Mouse (Mus musculus) midbrain, embryonic 14.5 days (tissue): ENCODE measurements around the gene Prss12. TPM values are rescaled to one million over a fixed set of nuclear protein-coding genes. Genes with fewer than 3 reads are reported as not detected.
A peak's percentile ranks its signal among the peaks of the same experiment; 100 is the strongest.
"Not testable (repeated sequence)": the region's sequence is repeated elsewhere in the genome, so short reads cannot be mapped to it uniquely, and the experiment has no call there.

Source experiments
- ATAC-seq: fragments of 200-750 bp; cut with Nextera tagmentation; 2 replicates; pipeline ENCODE4 v1.8.0; 2017; ENCODE audit warnings: moderate number of reproducible peaks, moderate library complexity; ENCODE audit not compliant: low FRiP score, low TSS enrichment
- DNase-seq: peaks from one replicate; pipeline ENCODE4 v3.0.0-alpha.2; 2015
- H3K27ac ChIP-seq: fragments of 300-500 bp; sonication (generic); replicated peaks from 2 replicates; pipeline ENCODE4 v1.5.1; 2014; ENCODE audit warnings: mild to moderate bottlenecking, low read depth, low read length, moderate library complexity
- H3K27me3 ChIP-seq: fragments of 300-500 bp; sonication (generic); 2 replicates; pipeline ENCODE4 v1.6.1; 2014; ENCODE audit warnings: low read length, control low read depth, mixed read lengths; ENCODE audit not compliant: control insufficient read depth, insufficient read depth
- H3K36me3 ChIP-seq: fragments of 300-500 bp; sonication (generic); 2 replicates; pipeline ENCODE4 v1.6.1; 2014; ENCODE audit warnings: low read length, control low read depth; ENCODE audit not compliant: control insufficient read depth, insufficient read depth
- H3K4me1 ChIP-seq: fragments of 300-500 bp; sonication (generic); 2 replicates; pipeline ENCODE4 v1.6.1; 2014; ENCODE audit warnings: mild to moderate bottlenecking, antibody characterized with exemption, low read length, control low read depth; ENCODE audit not compliant: control insufficient read depth, insufficient read depth
- H3K4me2 ChIP-seq: fragments of 300-500 bp; sonication (generic); 2 replicates; pipeline ENCODE4 v1.6.1; 2014; ENCODE audit warnings: mild to moderate bottlenecking, low read length, moderate library complexity
- H3K4me3 ChIP-seq: fragments of 300-500 bp; sonication (generic); replicated peaks from 2 replicates; pipeline ENCODE4 v1.5.1; 2014; ENCODE audit warnings: low read depth, low read length
- H3K9ac ChIP-seq: fragments of 300-500 bp; sonication (generic); replicated peaks from 2 replicates; pipeline ENCODE4 v1.6.1; 2014; ENCODE audit warnings: mild to moderate bottlenecking, low read length, moderate library complexity
- H3K9me3 ChIP-seq: fragments of 300-500 bp; sonication (generic); 2 replicates; pipeline ENCODE4 v1.6.1; 2016; ENCODE audit warnings: low read length, control low read depth, mixed read lengths; ENCODE audit not compliant: control insufficient read depth
- WGBS: fragments of 180-500 bp; shearing (Covaris S2); extraction: QIAGEN DNeasy Blood & Tissue Kit; methylation state at CpG from one replicate; pipeline ENCODE4 v1.1.7; 2014; 5-methylcytosine and 5-hydroxymethylcytosine counted together
- polyA plus RNA-seq: library from polyadenylated mRNA; unstranded; fragments of >200 nt; fragmentation: Nextera tagmentation; extraction: Ambion mirVana; gene quantifications from 2 replicates; pipeline ENCODE4 v1.2.1, GENCODE M21; 2014

Prss12 gene
- polyA plus RNA-seq, 1 experiment from 2014 or later = 9.1 TPM

DNA sequence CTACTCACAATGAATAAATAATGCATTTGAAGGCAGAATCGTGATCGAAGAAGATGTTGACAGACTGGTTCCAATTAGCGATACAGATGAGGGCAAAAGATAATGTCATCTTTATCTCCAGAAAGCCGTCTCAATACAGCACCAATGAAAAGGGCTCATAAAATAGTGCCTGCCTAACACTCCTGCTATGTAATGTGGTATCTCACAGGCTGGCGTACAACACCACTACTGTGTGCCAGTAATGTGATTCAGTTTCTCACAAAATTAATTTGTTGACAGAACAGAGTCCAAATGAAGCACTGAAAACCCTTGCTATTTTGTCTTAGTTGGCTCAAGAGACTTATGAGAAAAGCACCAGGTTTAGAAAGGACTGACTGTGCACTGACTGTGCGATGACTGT, 48.4 kb downstream of the Prss12 start:
- Histone ChIP-seq H3K27ac (no peak overlapping the region), H3K36me3 (no peaks in the 10 kb centered on the region), H3K4me2 (no peak overlapping the region), H3K9ac (no peak overlapping the region), H3K27me3 (no peaks in the 10 kb centered on the region), H3K4me3 (no peak overlapping the region), H3K4me1 (no peaks in the 10 kb centered on the region), H3K9me3 (no peaks in the 10 kb centered on the region)
- 78% methylated on average over 6 of the region's 6 CpGs for WGBS
- no peak for DNase-seq
- ATAC-seq = no peak; the same call in 1 of the 2 replicates

GRCm38 (mm10) chr3:123498787-123499186, 52.1 kb downstream of the Prss12 start:
- ATAC-seq (no peak), DNase-seq (no peak)
- Histone ChIP-seq H3K9me3 (no peaks in the 10 kb centered on the region), H3K36me3 (no peaks in the 10 kb centered on the region), H3K27ac (no peak overlapping the region), H3K27me3 (no peaks in the 10 kb centered on the region), H3K9ac (no peak overlapping the region), H3K4me2 (no peak overlapping the region), H3K4me1 (no peaks in the 10 kb centered on the region), H3K4me3 (no peak overlapping the region)
- 87% methylated on average over 5 of the region's 5 CpGs for WGBS

DNA sequence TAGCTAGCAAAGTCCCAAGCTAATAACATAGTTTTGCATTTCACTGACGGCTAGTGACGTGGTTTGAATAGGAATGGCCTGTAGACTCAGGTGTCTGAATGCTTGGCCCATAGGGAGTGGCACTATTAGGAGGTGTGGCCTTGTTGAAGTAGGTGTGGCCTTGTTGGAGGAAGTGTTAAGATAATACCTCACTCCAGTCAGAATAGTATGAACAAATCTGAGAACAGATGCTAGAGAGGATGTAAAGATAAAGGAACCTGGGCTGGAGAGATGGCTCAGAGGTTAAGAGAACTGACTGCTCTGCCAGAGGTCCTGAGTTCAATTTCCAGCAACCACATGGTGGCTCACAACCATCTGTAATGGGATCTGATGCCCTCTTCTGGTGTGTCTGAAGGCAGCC, 55.1 kb downstream of the Prss12 start:
- H3K4me2 ChIP-seq, H3K27ac ChIP-seq, H3K9me3 ChIP-seq, H3K36me3 ChIP-seq, H3K9ac ChIP-seq, ATAC-seq, H3K4me3 ChIP-seq, DNase-seq, H3K27me3 ChIP-seq: not testable (repeated sequence)
- H3K4me1 ChIP-seq = peaks cover 16% of the 10 kb centered on the region
- 76% methylated on average over 2 of the region's 2 CpGs for WGBS

DNA sequence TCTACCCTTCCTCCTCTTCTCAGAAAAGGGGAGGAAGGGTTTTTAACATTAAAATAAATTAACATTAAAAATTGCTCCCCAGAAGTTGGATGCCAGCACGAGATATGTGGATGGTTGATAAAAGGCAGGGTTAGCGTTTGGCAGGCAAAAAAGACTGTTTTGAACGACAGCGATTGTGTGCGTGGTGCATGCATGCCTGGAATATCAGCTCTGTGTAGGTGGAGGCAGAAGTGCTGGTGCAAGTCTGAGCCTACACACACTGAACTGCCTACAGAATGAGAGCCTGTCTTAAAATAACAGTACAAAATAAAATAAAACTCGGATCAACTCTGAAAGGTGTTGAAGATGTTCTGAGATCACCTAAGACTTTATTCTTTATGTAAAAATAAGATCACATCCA, 57.2 kb downstream of the Prss12 start:
- no peak overlapping the region for H3K27ac ChIP-seq
- no peaks in the 10 kb centered on the region for H3K27me3 ChIP-seq
- H3K4me2 ChIP-seq = no peak overlapping the region
- no peak overlapping the region for H3K4me3 ChIP-seq
- peaks cover 6% of the 10 kb centered on the region; the same call in 1 of the 2 replicates for H3K36me3 ChIP-seq
- H3K9ac ChIP-seq = no peak overlapping the region
- WGBS = 82% methylated on average over 6 of the region's 6 CpGs
- DNase-seq = no peak
- peaks cover 24% of the 10 kb centered on the region for H3K4me1 ChIP-seq
- no peaks in the 10 kb centered on the region for H3K9me3 ChIP-seq
- ATAC-seq = no peak

- no peaks in the 10 kb centered on the region for H3K27me3 ChIP-seq
- WGBS = 89% methylated on average over 7 of the region's 7 CpGs
These were observed 58.1 kb downstream of the Prss12 start for GRCm38 (mm10) chr3:123504783-123505182.

GRCm38 (mm10) chr3:123505778-123506667, 59.3 kb downstream of the Prss12 start:
- 54% methylated on average over 9 of the region's 9 CpGs for WGBS
- H3K4me3 ChIP-seq = peak overlapping the region; percentile 69; the same call in 1 of the 2 replicates

More at GRCm38 (mm10) chr3:123504783-123505182, 58.1 kb downstream of the Prss12 start:
- H3K9me3 ChIP-seq = no peaks in the 10 kb centered on the region
- ATAC-seq (no peak), DNase-seq (no peak)
- no peak overlapping the region for H3K4me2 ChIP-seq
- H3K9ac ChIP-seq = no peak overlapping the region
- H3K36me3 ChIP-seq = peaks cover 6% of the 10 kb centered on the region; the same call in 1 of the 2 replicates
- H3K27ac ChIP-seq = no peak overlapping the region
- peaks cover 24% of the 10 kb centered on the region for H3K4me1 ChIP-seq
- H3K4me3 ChIP-seq = no peak overlapping the region

GRCm38 (mm10) chr3:123506699-123507662, 60.3 kb downstream of the Prss12 start:
- Histone ChIP-seq H3K4me2 (peak overlapping the region; percentile 84), H3K27ac (peak overlapping the region; percentile 88; the same call in 1 of the 2 replicates), H3K36me3 (peaks cover 6% of the 10 kb centered on the region; the same call in 1 of the 2 replicates), H3K9ac (peak overlapping the region; percentile 67), H3K4me1 (peaks cover 26% of the 10 kb centered on the region), H3K4me3 (peak overlapping the region; percentile 69), H3K9me3 (no peaks in the 10 kb centered on the region), H3K27me3 (no peaks in the 10 kb centered on the region)
- WGBS = 8% methylated on average over 6 of the region's 6 CpGs
- ATAC-seq = no peak
- DNase-seq = peak; percentile 62

More at GRCm38 (mm10) chr3:123505778-123506667, 59.3 kb downstream of the Prss12 start:
- Histone ChIP-seq H3K27me3 (no peaks in the 10 kb centered on the region), H3K36me3 (peaks cover 6% of the 10 kb centered on the region; the same call in 1 of the 2 replicates), H3K4me2 (peak overlapping the region; percentile 84), H3K27ac (no peak overlapping the region), H3K4me1 (peaks cover 26% of the 10 kb centered on the region), H3K9ac (no peak overlapping the region), H3K9me3 (no peaks in the 10 kb centered on the region)
- peak; percentile 34 for DNase-seq
- no peak for ATAC-seq

- Histone ChIP-seq H3K4me3 (peak overlapping the region; percentile 69), H3K4me1 (peaks cover 26% of the 10 kb centered on the region), H3K9me3 (no peaks in the 10 kb centered on the region), H3K27ac (peak overlapping the region; percentile 88), H3K4me2 (peak overlapping the region; percentile 84), H3K9ac (peak overlapping the region; percentile 67), H3K27me3 (no peaks in the 10 kb centered on the region), H3K36me3 (peaks cover 6% of the 10 kb centered on the region; the same call in 1 of the 2 replicates)
- under 1% methylated on average over 10 of the region's 10 CpGs for WGBS
- DNase-seq (no peak), ATAC-seq (no peak)
These were observed 60.9 kb downstream of the Prss12 start for GRCm38 (mm10) chr3:123507663-123508055.
